Mouse (Mus musculus) adrenal gland, postnatal 25 days (tissue): ENCODE results near the gene Tmem132b. TPM values are rescaled to one million over a fixed set of nuclear protein-coding genes. Genes with fewer than 3 reads are reported as not detected.
"Not testable (repeated sequence)": the region's sequence is repeated elsewhere in the genome, so short reads cannot be mapped to it uniquely, and the experiment has no call there.

Source experiments
- DNase-seq: peaks from one replicate; pipeline ENCODE4 v3.0.0; 2021; ENCODE audit warnings: mixed read lengths
- long read RNA-seq: library from polyadenylated mRNA; stranded (forward); transcript quantifications from one replicate; pipeline ENCODE4 v2.0.0, GENCODE M21; 2021
- total RNA-seq: library from RNA; stranded (reverse); gene quantifications from 2 replicates; pipeline ENCODE4 v1.2.3, GENCODE M21; 2021

Tmem132b gene
- 0.90 and 2.1 TPM in 2 replicates for total RNA-seq
- long read RNA-seq, result 0 reads

DNA sequence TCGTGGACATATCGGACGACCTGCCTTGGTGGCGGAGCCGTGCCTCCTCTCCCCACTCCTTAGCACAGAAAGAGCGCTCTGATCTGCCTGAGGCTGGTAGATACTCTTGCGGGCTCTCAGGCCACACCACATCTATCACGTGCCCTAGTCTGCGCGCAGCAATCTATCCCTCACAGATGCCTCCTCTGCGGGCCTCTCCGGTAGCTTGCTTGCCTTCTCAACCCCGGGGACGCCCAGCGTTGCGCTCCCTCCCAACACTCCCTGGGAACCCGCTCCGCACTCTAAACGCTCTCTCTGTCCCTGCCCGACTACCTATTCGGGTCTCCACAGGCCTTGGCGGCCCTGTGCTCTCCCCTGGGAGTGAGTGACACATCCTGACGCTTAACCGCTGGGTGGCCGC, at the start of gene Tmem132b:
Gene Tmem132b, plus strand, starts transcription at position 141 of the 400 bp plus-strand sequence.
- DNase-seq, result no peak

- no peak for DNase-seq
Observed at GRCm38 (mm10) chr5:125482474-125482873, 49.1 kb upstream of the Tmem132b start.

GRCm38 (mm10) chr5:125483712-125484611, 47.6 kb upstream of the Tmem132b start:
- no peak for DNase-seq

- DNase-seq, result no peak
Observed at GRCm38 (mm10) chr5:125485031-125485778, 46.4 kb upstream of the Tmem132b start.

GRCm38 (mm10) chr5:125486088-125486487, 45.5 kb upstream of the Tmem132b start:
- peak; percentile 35 for DNase-seq

GRCm38 (mm10) chr5:125487375-125488115, 44.0 kb upstream of the Tmem132b start:
- no peak for DNase-seq

- DNase-seq, result no peak
Observed at GRCm38 (mm10) chr5:125488116-125488455, 43.5 kb upstream of the Tmem132b start.

- DNase-seq, result not testable (repeated sequence)
Observed at GRCm38 (mm10) chr5:125488953-125489352, 42.6 kb upstream of the Tmem132b start.

GRCm38 (mm10) chr5:125491107-125491506, 40.5 kb upstream of the Tmem132b start:
- peak; percentile 37 for DNase-seq

DNA sequence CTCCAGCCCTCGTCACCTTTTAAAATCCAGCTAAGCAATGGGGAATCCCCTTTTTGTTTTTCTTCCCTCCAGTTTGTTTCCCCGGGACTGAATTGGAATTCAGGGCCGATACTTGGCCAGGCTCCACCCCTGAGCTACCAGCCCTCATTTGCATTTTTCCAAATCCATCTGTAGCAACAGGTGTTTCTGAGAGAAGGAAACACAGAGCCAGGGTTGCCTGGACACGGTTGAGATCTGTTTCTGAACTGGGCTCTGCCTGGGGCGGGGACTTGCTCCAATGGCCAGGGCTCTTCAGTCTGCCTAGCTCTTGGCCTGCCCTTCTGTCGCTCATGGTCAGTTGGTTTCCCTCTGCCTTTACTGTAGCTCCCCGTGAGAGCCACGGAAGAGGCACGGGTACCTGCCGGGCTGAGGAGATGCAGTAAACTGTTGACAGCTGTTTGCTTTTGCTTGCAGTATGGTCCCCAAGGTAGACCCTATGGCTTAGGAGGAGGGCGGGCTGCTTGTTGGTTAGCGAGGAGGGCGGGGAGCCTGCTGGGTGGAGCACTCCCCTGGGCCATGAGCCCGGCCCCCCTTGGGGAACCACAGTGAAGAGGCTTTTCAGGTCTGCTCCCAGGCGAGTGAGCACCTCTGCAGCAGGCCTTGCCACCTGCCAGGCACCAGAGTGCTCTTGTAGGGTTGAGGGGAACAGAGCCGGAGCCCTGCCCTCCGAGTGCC, 39.0 kb upstream of the Tmem132b start:
- no peak for DNase-seq

GRCm38 (mm10) chr5:125493093-125493423, 38.5 kb upstream of the Tmem132b start:
- DNase-seq, result no peak

DNA sequence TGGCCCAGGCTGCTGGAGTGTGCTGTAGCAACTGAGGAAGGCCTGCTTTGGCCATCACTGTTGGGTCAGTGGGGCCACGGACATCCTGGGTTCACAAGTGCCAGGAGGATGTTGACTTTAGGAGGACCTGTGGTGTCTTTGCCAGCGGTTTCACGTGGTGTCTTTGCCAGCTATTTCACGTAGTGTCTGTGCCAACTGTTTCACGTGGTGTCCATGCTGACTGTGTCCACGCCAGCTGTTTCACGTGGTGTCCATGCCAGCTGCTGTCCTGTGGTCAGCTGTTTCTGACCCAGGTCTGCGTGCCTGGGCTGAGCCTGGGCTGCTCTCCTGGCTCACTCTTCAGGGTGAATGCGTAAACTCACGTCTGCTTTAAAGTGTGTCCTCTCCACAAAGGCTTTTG, 35.9 kb upstream of the Tmem132b start:
- DNase-seq, result peak; percentile 30

GRCm38 (mm10) chr5:125497821-125498600, 33.6 kb upstream of the Tmem132b start:
- DNase-seq, result peak; percentile 58

- no peak for DNase-seq
Observed at GRCm38 (mm10) chr5:125501505-125501904, 30.1 kb upstream of the Tmem132b start.

DNA sequence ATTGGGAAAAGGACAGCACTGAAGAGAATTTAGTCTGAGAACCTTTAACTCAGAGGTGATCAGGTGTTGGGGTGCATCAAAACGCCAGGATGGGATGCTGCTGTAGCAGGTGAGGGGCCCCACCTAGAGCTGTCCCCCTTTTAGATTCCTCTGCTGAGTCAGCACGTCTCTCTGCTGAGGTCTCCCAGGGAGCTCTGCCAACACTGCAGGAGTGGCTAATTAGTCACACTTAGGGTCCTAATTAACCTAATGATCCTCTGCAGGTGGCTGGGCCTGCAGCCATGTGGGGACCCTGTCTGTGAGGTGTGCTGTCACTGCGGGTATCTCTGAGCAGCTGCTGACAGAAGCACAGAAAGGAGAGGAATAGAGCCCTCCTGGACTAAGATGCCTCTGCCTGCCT, 29.4 kb upstream of the Tmem132b start:
- DNase-seq, result no peak

- no peak for DNase-seq
Observed at GRCm38 (mm10) chr5:125503628-125504027, 27.9 kb upstream of the Tmem132b start.

DNA sequence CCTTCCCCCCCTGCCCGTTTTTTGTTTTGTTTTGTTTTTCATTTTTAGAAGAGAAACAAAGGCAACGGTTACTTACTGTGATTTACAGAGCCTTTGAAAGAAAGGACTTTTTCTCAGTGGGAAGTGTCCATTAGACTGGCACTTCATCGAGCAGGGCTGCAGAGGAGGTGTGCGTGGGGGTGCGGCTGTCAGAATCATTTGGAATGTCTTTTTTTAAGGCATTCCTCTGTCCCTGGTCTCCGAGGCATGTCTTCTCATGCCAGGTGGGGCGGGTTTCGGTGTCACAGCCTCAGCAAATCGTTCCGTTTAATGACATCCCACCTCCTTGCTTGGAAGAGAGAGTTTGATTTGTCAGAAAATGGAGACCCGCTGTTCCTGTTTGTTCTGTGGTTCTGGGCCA, 26.9 kb upstream of the Tmem132b start:
- no peak for DNase-seq

- DNase-seq, result no peak
Observed at GRCm38 (mm10) chr5:125505968-125506367, 25.6 kb upstream of the Tmem132b start.

DNA sequence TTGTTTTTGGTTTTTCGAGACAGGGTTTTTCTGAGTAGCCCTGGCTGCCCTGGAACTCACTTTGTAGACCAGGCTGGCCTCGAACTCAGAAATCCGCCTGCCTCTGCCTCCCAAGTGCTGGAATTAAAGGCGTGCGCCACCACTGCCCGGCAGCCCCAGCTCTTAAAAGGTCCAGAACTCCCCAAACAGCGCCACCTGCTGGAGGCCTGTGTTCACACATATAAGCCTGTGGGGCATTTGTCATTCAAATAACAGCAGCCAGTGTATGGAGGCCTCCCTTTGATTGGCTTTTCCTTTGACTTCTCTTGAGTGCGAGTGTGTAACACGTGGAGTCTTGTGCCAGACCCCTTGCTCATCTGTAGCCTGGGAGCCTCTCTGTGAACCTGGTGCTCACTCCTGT, 24.0 kb upstream of the Tmem132b start:
- no peak for DNase-seq

DNA sequence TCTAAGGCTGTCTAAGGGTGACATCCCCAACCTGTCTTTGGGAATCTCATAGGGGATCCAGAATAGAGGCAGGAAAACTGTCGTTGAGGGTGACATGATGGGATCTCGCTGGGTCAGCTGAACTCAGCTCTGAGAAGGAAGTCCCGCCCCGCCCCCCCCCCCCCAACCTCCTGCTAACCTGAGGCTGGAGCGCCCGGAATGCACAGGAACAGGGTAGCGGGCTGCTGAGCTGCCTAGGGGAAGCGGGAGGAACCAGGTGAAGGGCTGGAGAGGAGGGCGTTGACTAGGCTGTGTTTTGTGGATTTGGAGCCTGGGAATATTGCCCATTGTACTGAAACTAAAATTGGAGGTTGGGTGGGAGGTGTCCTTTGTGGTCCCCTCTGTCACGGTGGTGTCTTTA, 23.6 kb upstream of the Tmem132b start:
- DNase-seq, result no peak

DNA sequence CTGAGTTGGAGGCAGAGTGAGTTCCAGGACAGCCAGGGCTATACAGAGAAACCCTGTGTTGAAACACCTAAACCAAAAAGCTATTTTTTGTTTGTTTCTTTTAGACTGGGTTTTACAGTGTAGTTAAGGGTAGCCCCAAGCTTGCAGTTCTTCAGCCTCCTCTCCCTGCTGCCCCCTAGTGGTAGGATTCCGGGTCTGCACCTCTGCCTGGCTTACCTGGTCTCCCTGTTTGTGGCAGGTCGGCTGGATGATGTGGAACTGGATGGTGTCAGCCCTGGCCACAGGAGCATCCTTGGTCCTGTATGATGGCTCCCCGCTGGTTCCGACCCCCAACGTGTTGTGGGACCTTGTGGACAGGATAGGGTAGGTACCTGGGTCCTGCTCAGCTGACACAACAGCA, 22.0 kb upstream of the Tmem132b start:
- peak; percentile 42 for DNase-seq
